Mouse (Mus musculus) cerebellum, adult 2 months (tissue): Measurements from ENCODE around the gene Ywhaq. TPM values are rescaled to one million over a fixed set of nuclear protein-coding genes. Genes with fewer than 3 reads are reported as not detected.

Source experiments
- DNase-seq, 2 experiments: peaks; one replicate each; pipeline ENCODE4 v3.0.0; 2021
- H3K27ac ChIP-seq: fragments of 200-500 bp; 2 replicates; pipeline ENCODE4 v1.5.1; 2012; ENCODE audit warnings: low read length, control low read depth, inconsistent platforms; ENCODE audit not compliant: insufficient read depth
- H3K27me3 ChIP-seq: fragments of 200-500 bp; 2 replicates; pipeline ENCODE4 v1.6.1; 2012; ENCODE audit warnings: inconsistent platforms, mild to moderate bottlenecking, low read length, moderate library complexity; ENCODE audit not compliant: control insufficient read depth, insufficient read depth
- H3K4me1 ChIP-seq: fragments of 200-500 bp; 2 replicates; pipeline ENCODE4 v1.6.1; 2011; ENCODE audit warnings: low read length; ENCODE audit not compliant: control insufficient read depth, insufficient read depth
- H3K4me3 ChIP-seq: fragments of 200-500 bp; replicated peaks from 2 replicates; pipeline ENCODE3; 2011; ENCODE audit warnings: mild to moderate bottlenecking, low read depth, low read length, control low read depth; ENCODE audit not compliant: insufficient read depth
- CTCF ChIP-seq: fragments of 200-500 bp; IDR thresholded peaks from 2 replicates; pipeline ENCODE4 v1.5.1; 2011; ENCODE audit warnings: low read depth, mild to moderate bottlenecking, control low read depth, low read length, moderate library complexity, borderline replicate concordance; ENCODE audit not compliant: insufficient read depth
- POLR2A ChIP-seq: fragments of 200-500 bp; IDR thresholded peaks from 2 replicates; pipeline ENCODE4 v1.6.1; 2011; ENCODE audit warnings: low read length, control low read depth, borderline replicate concordance; ENCODE audit not compliant: insufficient read depth
- WGBS: fragments of 180-500 bp; shearing (Covaris S2); methylation state at CpG from one replicate; pipeline ENCODE4 v1.1.7; 2018; 5-methylcytosine and 5-hydroxymethylcytosine counted together
- polyA plus RNA-seq: library from polyadenylated mRNA; depleted of rRNA; stranded (reverse); fragments of >200 nt; gene quantifications from 2 replicates; pipeline ENCODE4 v1.2.3, GENCODE M21; 2012

The Ywhaq gene
- polyA plus RNA-seq, 1 experiment: 426 TPM

DNA sequence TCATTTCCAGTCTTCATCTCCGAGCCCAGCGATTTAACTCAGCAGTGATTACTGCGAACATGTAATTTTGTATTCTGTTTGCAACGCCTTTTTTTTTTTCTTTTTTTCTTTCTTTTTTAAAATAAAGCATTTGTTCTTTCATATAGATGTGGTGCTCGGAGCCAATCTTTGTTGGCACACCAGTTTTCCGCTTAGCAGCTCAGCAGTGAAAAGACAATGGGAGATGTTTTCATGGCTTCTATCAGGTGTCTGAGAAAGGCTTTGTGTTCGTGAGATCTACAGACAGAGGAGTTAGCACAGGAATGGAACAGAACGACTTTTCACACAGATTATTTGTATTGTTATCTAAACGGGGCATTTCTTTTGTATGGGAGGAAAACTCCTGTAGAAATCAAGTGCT, 22.0 kb upstream of the Ywhaq start:
- H3K4me1 ChIP-seq: peaks cover 7% of the 10 kb centered on the region; the same call in 1 of the 2 replicates

DNA sequence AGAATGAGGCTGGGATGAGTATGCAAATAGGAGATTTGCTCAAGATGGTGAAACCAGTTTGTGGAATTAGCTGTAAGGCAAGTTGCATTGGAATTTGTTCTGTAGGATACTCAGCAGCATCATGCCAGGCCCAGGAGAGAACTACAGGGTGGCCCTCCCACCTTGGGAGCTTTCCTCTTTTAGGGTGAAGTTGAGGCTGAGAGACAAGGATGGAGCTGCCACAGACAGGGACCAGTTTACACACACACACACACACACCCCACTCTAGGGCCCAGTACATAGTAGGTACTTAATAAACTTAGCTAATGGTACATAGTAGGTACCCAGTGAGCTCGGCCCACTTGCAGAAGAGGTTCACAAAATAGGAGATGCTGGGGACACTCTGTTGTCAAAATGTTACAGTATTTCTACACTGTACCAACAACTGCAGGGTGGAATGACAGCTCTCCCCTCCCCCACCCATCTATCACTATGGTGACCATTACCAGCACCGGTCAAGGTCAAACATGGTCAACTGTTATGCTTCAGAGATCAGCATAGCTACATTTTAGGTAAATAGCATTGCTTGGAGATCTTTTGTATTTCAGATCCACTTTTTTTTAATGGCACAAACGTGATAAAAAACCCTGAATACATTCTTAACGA, 21.4 kb upstream of the Ywhaq start:
- WGBS: 60% methylated on average over 4 of the region's 4 CpGs
- H3K27ac ChIP-seq: peak overlapping the region; percentile 39; the same call in 1 of the 2 replicates

More for the DNA sequence above, 22.0 kb upstream of the Ywhaq start:
- Histone ChIP-seq H3K4me3 (no peak overlapping the region), H3K27ac (no peak overlapping the region), H3K27me3 (no peaks in the 10 kb centered on the region)
- no peak for DNase-seq
- WGBS: 63% methylated on average over 9 of the region's 9 CpGs
- TF ChIP-seq POLR2A (no peak), CTCF (no peak)

DNA sequence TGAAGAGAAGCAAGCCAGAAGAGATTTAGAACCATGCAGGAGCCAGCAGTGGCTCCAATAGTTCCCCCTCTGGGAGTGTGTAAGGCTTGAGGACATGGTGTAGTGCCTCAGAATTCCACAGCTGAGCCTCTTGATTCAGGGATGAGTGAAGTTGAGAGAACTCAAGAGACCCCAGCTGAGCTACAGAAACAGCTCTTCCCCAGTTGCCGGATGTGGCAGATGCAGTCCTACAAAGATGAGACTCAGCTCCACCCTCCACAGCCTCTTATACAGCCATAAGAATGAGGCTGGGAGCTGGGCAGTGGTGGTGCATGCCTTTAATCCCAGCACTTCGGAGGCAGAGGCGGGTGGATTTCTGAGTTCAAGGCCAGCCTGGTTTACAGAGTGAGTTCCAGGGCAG, 20.9 kb upstream of the Ywhaq start:
- H3K27ac ChIP-seq: no peak overlapping the region
- H3K4me1 ChIP-seq: no peaks in the 10 kb centered on the region
- WGBS: 88% methylated on average over 3 of the region's 3 CpGs
- DNase-seq: no peak
- H3K4me3 ChIP-seq: no peak overlapping the region
- H3K27me3 ChIP-seq: no peaks in the 10 kb centered on the region
- TF ChIP-seq CTCF (no peak), POLR2A (no peak)

More for the DNA sequence above, 21.4 kb upstream of the Ywhaq start:
- Histone ChIP-seq H3K4me3 (no peak overlapping the region), H3K27me3 (no peaks in the 10 kb centered on the region), H3K4me1 (peaks cover 3% of the 10 kb centered on the region; the same call in 1 of the 2 replicates)
- TF ChIP-seq POLR2A (no peak), CTCF (no peak)
- no peak for DNase-seq

DNA sequence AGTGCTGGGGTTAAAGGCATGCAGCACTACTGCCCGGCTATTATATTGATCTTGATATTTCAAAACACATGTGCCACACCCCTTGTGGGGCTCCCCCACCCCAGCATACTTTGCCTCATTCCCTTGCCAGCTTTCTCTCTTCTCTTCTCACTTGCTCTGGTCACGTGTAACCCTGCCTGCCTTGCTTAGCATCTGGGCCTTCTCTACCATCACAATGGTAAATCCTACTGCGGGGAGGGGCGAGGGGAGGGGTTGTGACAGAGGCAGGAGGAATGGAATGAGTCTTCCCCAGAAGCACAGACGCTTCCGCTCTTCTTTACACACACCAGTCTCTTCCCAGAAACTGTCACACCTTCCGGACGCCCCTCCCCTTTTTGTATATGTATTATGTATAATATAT, 14.5 kb upstream of the Ywhaq start:
- H3K4me1 ChIP-seq: no peaks in the 10 kb centered on the region
- no peak overlapping the region for H3K4me3 ChIP-seq
- H3K27me3 ChIP-seq: no peaks in the 10 kb centered on the region
- WGBS: 76% methylated on average over 8 of the region's 8 CpGs
- no peak for DNase-seq
- H3K27ac ChIP-seq: no peak overlapping the region
- TF ChIP-seq CTCF: no peak
- TF ChIP-seq POLR2A: no peak

DNA sequence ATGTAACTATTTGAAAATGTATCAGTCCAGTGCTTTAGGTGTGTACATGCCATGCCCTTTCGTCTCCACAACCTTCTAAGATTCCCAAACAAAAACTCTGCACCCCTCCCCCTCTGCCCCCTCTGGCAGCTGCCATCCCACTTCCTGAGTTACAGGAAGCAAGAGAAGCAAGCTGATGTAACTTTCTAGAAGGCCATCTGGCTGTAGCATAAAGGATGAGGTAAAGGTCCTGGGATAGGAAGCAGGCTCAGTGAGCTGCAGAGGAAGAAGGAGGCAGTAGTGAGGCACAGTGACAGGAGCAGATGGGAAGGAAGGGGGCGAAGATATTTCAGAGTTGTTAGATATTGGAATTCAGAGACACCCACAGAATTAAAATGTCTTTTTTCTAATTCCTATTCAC, 13.6 kb upstream of the Ywhaq start:
- no peaks in the 10 kb centered on the region for H3K4me1 ChIP-seq
- DNase-seq: no peak

DNA sequence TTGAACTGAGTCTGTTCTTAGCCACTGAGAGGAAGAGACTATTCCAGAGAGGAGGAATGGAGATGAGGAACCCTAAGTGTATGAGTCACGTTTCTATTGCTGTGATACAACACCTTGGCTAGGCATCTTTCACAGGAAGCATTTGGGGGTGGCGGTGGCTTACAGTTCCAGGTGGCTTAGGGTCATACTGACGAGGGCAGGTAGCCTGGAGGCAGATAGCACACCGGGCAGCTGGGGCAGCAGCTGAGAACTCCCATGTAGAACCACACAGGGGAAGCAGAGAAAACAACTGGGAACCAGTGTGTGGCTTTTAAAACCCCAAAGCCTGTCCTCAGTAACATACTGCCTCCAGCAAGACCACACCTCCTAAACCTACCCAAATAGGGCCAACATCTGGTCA, 12.7 kb upstream of the Ywhaq start:
- no peaks in the 10 kb centered on the region for H3K27me3 ChIP-seq
- 71% methylated on average over 4 of the region's 4 CpGs for WGBS
- no peak for TF ChIP-seq POLR2A
- no peak for TF ChIP-seq CTCF
- no peak overlapping the region for H3K27ac ChIP-seq
- H3K4me1 ChIP-seq: no peaks in the 10 kb centered on the region
- DNase-seq: no peak
- H3K4me3 ChIP-seq: no peak overlapping the region

More for the DNA sequence above, 13.6 kb upstream of the Ywhaq start:
- Histone ChIP-seq H3K4me3 (no peak overlapping the region), H3K27me3 (no peaks in the 10 kb centered on the region), H3K27ac (no peak overlapping the region)
- TF ChIP-seq POLR2A (no peak), CTCF (no peak)
- WGBS: 60% methylated on average over 2 of the region's 2 CpGs

DNA sequence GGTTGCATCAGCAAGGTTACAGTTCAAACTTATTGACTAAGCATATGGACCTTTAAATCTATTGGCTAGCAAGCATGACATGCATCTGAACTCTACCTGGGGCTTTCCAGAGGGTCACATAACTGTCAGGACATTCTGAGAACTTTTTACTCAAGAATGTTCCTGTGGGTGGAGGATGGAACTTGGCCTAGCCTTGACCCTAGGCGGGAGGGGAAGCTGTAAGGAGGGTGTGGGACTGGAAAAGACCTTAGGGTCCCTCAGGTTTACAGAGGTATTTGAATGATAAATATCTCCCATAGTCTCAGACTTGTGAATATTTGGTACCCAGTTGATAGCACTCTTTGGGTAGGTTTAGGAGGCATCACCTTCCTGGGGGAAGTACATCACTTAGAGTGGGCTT, 11.6 kb upstream of the Ywhaq start:
- no peak for TF ChIP-seq CTCF
- no peak for DNase-seq
- no peaks in the 10 kb centered on the region for H3K4me1 ChIP-seq
- 76% methylated on average over 1 of the region's 1 CpGs for WGBS
- H3K4me3 ChIP-seq: no peak overlapping the region
- no peak overlapping the region for H3K27ac ChIP-seq
- no peaks in the 10 kb centered on the region for H3K27me3 ChIP-seq

DNA sequence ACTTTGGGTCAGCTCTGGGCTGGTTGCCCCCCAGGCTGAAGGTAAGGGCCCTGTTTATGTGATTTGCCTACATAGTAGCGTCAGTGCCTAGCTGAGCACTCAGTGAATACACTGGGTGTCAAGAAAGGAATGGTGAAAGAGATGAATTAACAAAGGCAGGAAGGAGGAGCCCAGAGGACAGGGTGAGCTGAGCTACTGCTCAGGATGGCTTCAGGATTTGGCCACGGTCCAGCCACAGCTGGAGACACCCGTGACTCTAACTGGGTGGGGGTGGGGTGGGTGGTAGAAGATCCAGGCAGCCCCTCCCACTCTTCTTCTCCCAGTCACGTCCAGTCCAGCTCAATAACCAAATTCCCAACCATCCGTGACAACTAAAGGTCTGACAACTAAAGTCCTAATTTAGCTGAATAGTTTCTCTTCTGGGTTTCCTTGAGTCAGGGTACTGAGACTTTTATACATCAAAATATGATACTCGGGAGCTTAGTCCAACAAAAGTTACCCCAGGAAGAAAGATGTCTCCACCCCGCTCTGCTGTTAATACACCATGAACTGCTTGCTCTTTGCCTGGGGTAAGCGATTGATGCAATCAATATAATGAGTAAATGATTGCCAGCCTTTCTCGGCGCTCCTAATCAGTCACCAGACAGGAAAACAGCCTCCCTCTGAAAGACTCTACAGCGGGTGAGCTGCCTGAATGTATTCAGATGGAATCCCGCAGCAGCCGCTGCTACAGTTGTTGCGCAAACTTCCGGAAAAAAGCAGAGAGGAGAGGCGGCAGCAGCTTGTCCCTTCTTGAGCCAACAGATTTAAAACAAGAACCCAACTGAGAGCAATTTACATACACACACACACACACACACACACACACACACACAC, 8.9 kb upstream of the Ywhaq start:
- DNase-seq: peak in 1 of 2 experiments; percentile 26
- Histone ChIP-seq H3K27ac (peak overlapping the region; percentile 64; the same call in 1 of the 2 replicates), H3K4me1 (no peaks in the 10 kb centered on the region), H3K4me3 (no peak overlapping the region), H3K27me3 (no peaks in the 10 kb centered on the region)
- WGBS: 23% methylated on average over 16 of the region's 16 CpGs
- TF ChIP-seq POLR2A: no peak
- no peak for TF ChIP-seq CTCF
